Mouse (Mus musculus) heart, adult 2 months (tissue): ENCODE data around the gene Mapk8ip2.

Source experiments
- CTCF ChIP-seq: fragments of 200-600 bp; IDR thresholded peaks from 2 replicates; pipeline ENCODE4 v1.8.1; 2022; ENCODE audit warnings: antibody characterized with exemption, mild to moderate bottlenecking, moderate library complexity
- EP300 ChIP-seq: fragments of 200-500 bp; IDR thresholded peaks from 2 replicates; pipeline ENCODE4 v1.6.1; 2011; ENCODE audit warnings: low read depth, low read length, control low read depth; ENCODE audit not compliant: insufficient read depth
- POLR2A ChIP-seq: fragments of 200-500 bp; IDR thresholded peaks from 2 replicates; pipeline ENCODE4 v1.6.1; 2011; ENCODE audit warnings: mild to moderate bottlenecking, low read depth, low read length, control low read depth; ENCODE audit not compliant: insufficient read depth

GRCm38 (mm10) chr15:89496841-89497240, 43.1 kb downstream of the Mapk8ip2 start:
- TF ChIP-seq CTCF: no peak
- TF ChIP-seq POLR2A: no peak
- TF ChIP-seq EP300: no peak
